ENCODE assay signal across 21 mouse cellular contexts in the genomic region with DNA sequence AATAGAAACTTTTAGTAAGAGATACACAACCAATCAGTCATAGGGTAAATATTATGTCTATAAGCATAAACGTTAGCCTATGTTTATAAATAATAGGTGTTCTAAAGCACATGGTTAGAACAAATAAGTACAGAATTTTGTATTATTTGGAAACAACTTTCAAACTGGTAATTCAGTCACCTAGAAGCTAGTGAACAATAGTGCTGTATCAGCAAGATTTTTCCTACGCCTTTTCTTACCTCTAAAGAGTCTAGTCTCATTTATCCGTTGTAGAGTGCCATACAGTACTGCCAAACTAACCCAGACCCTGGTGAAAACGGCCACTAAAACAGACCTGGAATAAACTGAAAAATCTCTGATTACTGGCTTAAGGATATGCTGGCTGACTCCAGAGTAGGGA. TPM values are rescaled to one million over a fixed set of nuclear protein-coding genes. Genes with fewer than 3 reads are reported as not detected.
DNase-seq lines count a peak whose midpoint lies in the region; ATAC-seq and TF ChIP-seq lines count a peak whose summit lies in the region.
"Had no signal": no experiment of that assay in that cellular context is flagged by ENCODE, and none has a peak within 500 bp of the region (broad histone marks: within the 10 kb centered on the region; RNA-seq: fewer than 3 reads in every experiment).

No protein-coding gene starts in this region.

- dilution Hi-C loops in CH12.LX (cut with MboI; ENCODE audit: extremely low pct_ligation_motif_present, extremely low pct_unique_long_range_greater_than_20kb, low sequenced_read_pairs) = no loop called here

- in situ Hi-C loops in CH12.LX (cut with MboI; ENCODE audit: low pct_ligation_motif_present, low pct_unique_long_range_greater_than_20kb, low sequenced_read_pairs) = loop anchor here (25.0 kb wide), 1 partner anchor 699 kb away; the partner anchor contains the start of gene Hddc2
- in situ Hi-C loops in ES-E14 (cut with MboI; ENCODE audit: low sequenced_read_pairs in 2 of 2, unreplicated experiment in 2 of 2) = loop anchor here in 1 of 2 experiments (25.0 kb wide), 1 partner anchor 699 kb away; the partner anchor contains the start of gene Hddc2

- TF ChIP-seq RAD21 in CH12.LX (IDR thresholded peaks at IDR 0.05; ENCODE audit: low read depth, low read length) = no peak

- no peak for TF ChIP-seq POLR2A in CH12.LX (IDR thresholded peaks at IDR 0.05; ENCODE audit: low read depth, low read length)

- H3K36me3 ChIP-seq in CH12.LX (replicated peaks in 1 of 2; ENCODE audit: control insufficient read depth in 1 of 2, insufficient read depth in 1 of 2, low read length in 1 of 2) (peaks cover 3 to 17% of the 10 kb centered on the region in 2 experiments), ES-E14 (ENCODE audit: control insufficient read depth, insufficient read depth, low read length, poor library complexity, severe bottlenecking) (no peaks in the 10 kb centered on the region)
- H3K36me3 ChIP-seq in forebrain, postnatal 0 days (ENCODE audit: insufficient read depth) = peaks cover 9% of the 10 kb centered on the region

- TF ChIP-seq CTCF in CH12.LX (conservative IDR thresholded peaks at IDR 0.05 in 1 of 2, IDR thresholded peaks at IDR 0.05 in 1 of 2; ENCODE audit: low read depth in 2 of 2, low read length in 2 of 2) = no peak
- TF ChIP-seq CTCF in forebrain, postnatal 0 days (IDR thresholded peaks at IDR 0.05; ENCODE audit: low read depth) = no peak

- TF ChIP-seq EP300 in CH12.LX (IDR thresholded peaks at IDR 0.05; ENCODE audit: low read length) = no peak

- H3K4me3 ChIP-seq in CH12.LX (replicated peaks in 1 of 3; ENCODE audit: low read depth in 2 of 3, low read length in 2 of 3, poor library complexity in 1 of 3) (no peak overlapping the region), ES-E14 (ENCODE audit: insufficient read depth in 1 of 2, low read depth in 1 of 2, low read length in 2 of 2, poor library complexity in 1 of 2, severe bottlenecking in 1 of 2) (no peak overlapping the region)
- no peak overlapping the region for H3K4me3 ChIP-seq in forebrain, postnatal 0 days (ENCODE audit: low read depth, low read length)

- WGBS in forebrain, postnatal 0 days = 87% methylated on average over 4 of the region's 4 CpGs

- no peak for DNase-seq in CH12.LX (ENCODE audit: extremely low read depth)
- no peak for DNase-seq in ES-E14 (ENCODE audit: low read depth, low spot score)
- DNase-seq in forebrain, postnatal 0 days = no peak
- no peak for DNase-seq in adrenal gland, adult (ENCODE audit: inconsistent age in 2 of 2, low spot score in 1 of 2)
- DNase-seq: adrenal gland, adult 2 months; adrenal gland, adult 8-10 months; adrenal gland, postnatal 10 days; adrenal gland, postnatal 14 days; adrenal gland, postnatal 25 days; adrenal gland, postnatal 36 days; B cell, adult 2 months; cerebellum, adult 11 months; cerebellum, adult 11-12 months; cerebellum, adult 18-20 months; cerebellum, adult 2 months; cerebellum, adult 8-10 months; cerebellum, adult 9-10 months had no signal

- H3K9ac ChIP-seq in CH12.LX (ENCODE audit: insufficient read depth, low read depth) = no peak overlapping the region
- H3K9ac ChIP-seq in ES-E14 (ENCODE audit: insufficient read depth, low read depth, low read length, poor library complexity, severe bottlenecking) = no peak overlapping the region
- no peak overlapping the region for H3K9ac ChIP-seq in forebrain, postnatal 0 days

- ATAC-seq in forebrain, postnatal 0 days = no peak
- ATAC-seq: activated CD4-positive, CD25-positive, alpha-beta regulatory T cell, adult 4 months; CD4-positive, CD25-positive, alpha-beta regulatory T cell, adult 4 months; Patski had no signal

- H3K79me2 ChIP-seq in CH12.LX (replicated peaks; ENCODE audit: control insufficient read depth, extremely low read depth, insufficient read depth, poor library complexity, severe bottlenecking) = 0 out of 2 replicates have a peak, but pooled peaks cover 2% of the 10 kb centered on the region

- H3K27ac ChIP-seq in CH12.LX (ENCODE audit: insufficient read depth, low read depth) (no peak overlapping the region), ES-E14 (ENCODE audit: insufficient read depth, low read depth, low read length, poor library complexity, severe bottlenecking) (no peak overlapping the region)
- H3K27ac ChIP-seq in forebrain, postnatal 0 days (ENCODE audit: low read depth, low read length) = no peak overlapping the region

- no peak overlapping the region for H3K4me2 ChIP-seq in CH12.LX (ENCODE audit: insufficient read depth, low read depth, poor library complexity, severe bottlenecking)
- no peak overlapping the region for H3K4me2 ChIP-seq in forebrain, postnatal 0 days (ENCODE audit: low read depth)

- H3K9me3 ChIP-seq in CH12.LX (replicated peaks; ENCODE audit: low read length) = no peaks in the 10 kb centered on the region
- no peaks in the 10 kb centered on the region for H3K9me3 ChIP-seq in ES-E14 (ENCODE audit: control insufficient read depth, insufficient read depth, low read depth, low read length)
- no peaks in the 10 kb centered on the region for H3K9me3 ChIP-seq in forebrain, postnatal 0 days (ENCODE audit: low read length)
- H3K9me3 ChIP-seq: G1E had no signal

- no peaks in the 10 kb centered on the region for H3K27me3 ChIP-seq in CH12.LX (replicated peaks)
- no peaks in the 10 kb centered on the region for H3K27me3 ChIP-seq in forebrain, postnatal 0 days (ENCODE audit: insufficient read depth, low read length)
- H3K27me3 ChIP-seq: Patski had no signal

- H3K4me1 ChIP-seq in CH12.LX (ENCODE audit: control insufficient read depth in 1 of 2, insufficient read depth in 2 of 2) (peaks cover 0 to 5% of the 10 kb centered on the region in 2 experiments; a peak in 2 of 4 replicates), ES-E14 (ENCODE audit: control insufficient read depth in 2 of 2, insufficient read depth in 2 of 2, low read length in 2 of 2, poor library complexity in 1 of 2) (peaks cover 0 to 3% of the 10 kb centered on the region in 2 experiments; a peak in 1 of 4 replicates)
- H3K4me1 ChIP-seq in forebrain, postnatal 0 days (ENCODE audit: insufficient read depth) = no peaks in the 10 kb centered on the region

TF ChIP-seq in CH12.LX, 34 proteins besides CTCF, POLR2A, EP300 and RAD21:
- TF ChIP-seq MAFK (IDR thresholded peaks at IDR 0.05; ENCODE audit: insufficient replicate concordance, low read length) (peak; percentile 73), PAX5 (IDR thresholded peaks at IDR 0.05; ENCODE audit: low read length) (no peak)
TF ChIP-seq in CH12.LX: peak in this region for 1.

TF ChIP-seq in ES-E14, 5 proteins besides CTCF, POLR2A, EP300 and RAD21:
- TF ChIP-seq ZNF384 (IDR thresholded peaks at IDR 0.05; ENCODE audit: low read depth, low read length) (no peak), MAFK (IDR thresholded peaks at IDR 0.05; ENCODE audit: insufficient read depth, low read depth, low read length) (peak; percentile 77), HCFC1 (IDR thresholded peaks at IDR 0.05; ENCODE audit: borderline replicate concordance, insufficient read depth, low read length) (no peak)
TF ChIP-seq in ES-E14: peak in this region for 1.

RNA-seq across cellular contexts. Expression of gene Trmt11, which starts 12.5 kb away (rescaled TPM):
- total RNA-seq in CH12.LX (2012; rRNA removed) = 11.9 and 15.4 TPM in 2 replicates
- 40.3 and 45.5 TPM in 2 replicates for total RNA-seq in CH12.LX (2014; rRNA removed)
- polyA plus RNA-seq in CH12.LX (2012; ENCODE audit: insufficient read length, low read depth) = 21.1 and 24.6 TPM in 2 replicates
- total RNA-seq in ES-E14 (2012; rRNA removed) = 17.3 and 21.9 TPM in 2 replicates
- total RNA-seq in forebrain, postnatal 0 days (2014; rRNA removed) = 13.9 and 18.3 TPM in 2 replicates
- 16.2 and 19.9 TPM in 2 replicates for polyA plus RNA-seq in forebrain, postnatal 0 days (2015; fragmentation: Nextera tagmentation; extraction: Ambion mirVana)

RNA-seq across cellular contexts. Expression of gene Hint3, which starts 16.4 kb away (rescaled TPM):
- total RNA-seq in CH12.LX (2012; rRNA removed) = 9.7 and 14.2 TPM in 2 replicates
- 16.1 TPM in 2 replicates for total RNA-seq in CH12.LX (2014; rRNA removed)
- 10.3 and 14.5 TPM in 2 replicates for polyA plus RNA-seq in CH12.LX (2012; ENCODE audit: insufficient read length, low read depth)
- total RNA-seq in ES-E14 (2012; rRNA removed) = 14.6 and 15.0 TPM in 2 replicates
- 30.8 and 43.8 TPM in 2 replicates for total RNA-seq in forebrain, postnatal 0 days (2014; rRNA removed)
- 13.3 and 15.6 TPM in 2 replicates for polyA plus RNA-seq in forebrain, postnatal 0 days (2015; fragmentation: Nextera tagmentation; extraction: Ambion mirVana)
